Mouse (Mus musculus) midbrain, embryonic 12.5 days (tissue): ENCODE measurements at regions not wholly inside any gene's neighbourhood (a gene's known extent, or its start where the extent isn't known, plus 50 kb on each side); places are given as distances from the start of the nearest gene placed in this dataset.

ENCODE experiments used
- ATAC-seq: fragments of 200-750 bp; cut with Nextera tagmentation; 2 replicates; pipeline ENCODE4 v1.8.0; 2017; ENCODE audit warnings: low read depth, moderate TSS enrichment, moderate library complexity; ENCODE audit not compliant: low FRiP score
- H3K27ac ChIP-seq: fragments of 300-500 bp; sonication (generic); replicated peaks from 2 replicates; pipeline ENCODE4 v1.5.1; 2016; ENCODE audit warnings: mild to moderate bottlenecking
- H3K27me3 ChIP-seq: fragments of 300-500 bp; sonication (generic); 2 replicates; pipeline ENCODE4 v1.6.1; 2016; ENCODE audit warnings: mild to moderate bottlenecking
- H3K36me3 ChIP-seq: fragments of 300-500 bp; sonication (generic); 2 replicates; pipeline ENCODE4 v1.6.1; 2016
- H3K4me1 ChIP-seq: fragments of 300-500 bp; sonication (generic); 2 replicates; pipeline ENCODE4 v1.6.1; 2016
- H3K4me2 ChIP-seq: fragments of 300-500 bp; sonication (generic); replicated peaks from 2 replicates; pipeline ENCODE4 v1.6.1; 2016; ENCODE audit warnings: mild to moderate bottlenecking, moderate library complexity
- H3K4me3 ChIP-seq: fragments of 300-500 bp; sonication (generic); 2 replicates; pipeline ENCODE4 v1.5.1; 2016; ENCODE audit warnings: mild to moderate bottlenecking
- H3K9ac ChIP-seq: fragments of 300-500 bp; sonication (generic); replicated peaks from 2 replicates; pipeline ENCODE4 v1.6.1; 2016; ENCODE audit warnings: mild to moderate bottlenecking, moderate library complexity
- H3K9me3 ChIP-seq: fragments of 300-500 bp; sonication (generic); 2 replicates; pipeline ENCODE4 v1.6.1; 2016; ENCODE audit warnings: mild to moderate bottlenecking
- WGBS: fragments of 180-500 bp; shearing (Covaris S2); methylation state at CpG from one replicate; pipeline ENCODE4 v1.1.7; 2016; 5-methylcytosine and 5-hydroxymethylcytosine counted together

DNA sequence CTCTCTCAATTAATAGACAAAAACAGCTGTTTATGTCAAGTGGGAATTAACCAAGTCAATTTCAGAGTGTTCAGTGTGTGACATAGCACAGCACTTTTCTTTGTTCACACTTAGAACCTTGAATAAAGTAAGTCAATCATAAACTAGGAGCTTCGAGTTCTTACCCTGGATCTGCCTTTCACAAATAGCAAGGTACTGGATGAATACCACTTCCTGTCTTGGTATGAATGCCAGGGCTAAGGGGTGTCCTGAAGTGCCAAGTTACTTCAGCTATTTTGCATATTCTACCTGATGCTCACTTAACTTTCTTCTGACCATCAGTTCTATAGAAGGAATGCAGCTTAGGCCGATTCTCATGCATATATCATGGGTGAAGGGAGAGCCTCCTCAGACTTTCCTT lies 90.1 kb upstream of the Rasgrp1 start:
- no peak for ATAC-seq
- Histone ChIP-seq H3K9me3 (no peaks in the 10 kb centered on the region), H3K4me1 (peaks cover 8% of the 10 kb centered on the region; the same call in 1 of the 2 replicates), H3K27ac (no peak overlapping the region), H3K4me3 (no peak overlapping the region), H3K36me3 (no peaks in the 10 kb centered on the region), H3K4me2 (no peak overlapping the region), H3K9ac (no peak overlapping the region), H3K27me3 (no peaks in the 10 kb centered on the region)
- WGBS = 84% methylated on average over 2 of the region's 2 CpGs

DNA sequence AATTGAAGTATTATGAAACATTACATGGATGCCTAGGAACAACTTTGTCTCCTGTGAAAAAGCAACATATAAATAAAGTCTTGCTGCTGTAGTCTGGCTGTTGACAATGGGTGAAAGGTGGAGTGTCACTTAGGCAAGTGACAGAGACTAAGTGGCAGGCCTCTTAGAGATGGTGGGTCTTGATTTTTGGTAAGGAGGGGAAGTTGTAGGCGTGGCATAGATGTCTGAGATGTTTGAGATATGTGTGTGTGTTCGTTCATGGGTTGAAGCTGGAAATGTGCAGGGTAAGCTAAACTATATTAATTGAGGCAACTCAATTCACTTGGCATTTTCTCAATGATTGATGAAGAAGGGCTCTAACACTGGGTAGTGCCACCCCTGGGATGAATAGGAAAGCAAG lies 90.7 kb upstream of the Rasgrp1 start:
- Histone ChIP-seq H3K27me3 (no peaks in the 10 kb centered on the region), H3K4me3 (no peak overlapping the region), H3K27ac (no peak overlapping the region), H3K4me2 (no peak overlapping the region), H3K9ac (no peak overlapping the region), H3K9me3 (no peaks in the 10 kb centered on the region), H3K4me1 (peaks cover 8% of the 10 kb centered on the region; the same call in 1 of the 2 replicates), H3K36me3 (no peaks in the 10 kb centered on the region)
- no peak for ATAC-seq
- 81% methylated on average over 2 of the region's 2 CpGs for WGBS

DNA sequence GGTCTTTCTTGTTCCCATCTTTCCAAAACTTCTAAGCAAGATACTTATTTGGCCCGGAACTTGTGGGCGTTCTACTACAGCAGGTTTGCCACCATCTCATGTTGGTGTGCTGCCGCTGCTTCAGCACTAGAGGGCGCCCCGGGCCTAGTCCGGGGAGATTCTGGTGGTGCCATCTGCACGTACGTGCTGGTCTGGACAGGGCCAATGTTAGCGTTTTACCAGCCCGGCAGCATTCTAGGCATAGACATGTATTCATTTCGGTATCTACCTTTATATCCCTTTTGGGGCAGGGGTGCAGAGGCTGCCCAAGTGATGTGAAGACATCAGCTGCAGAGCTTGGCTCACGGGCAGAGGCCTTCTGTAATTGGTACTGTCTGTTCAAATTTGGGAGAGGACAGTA lies 95.3 kb upstream of the Rasgrp1 start:
- 89% methylated on average over 12 of the region's 12 CpGs for WGBS
- H3K36me3 ChIP-seq = no peaks in the 10 kb centered on the region
- H3K9me3 ChIP-seq = no peaks in the 10 kb centered on the region
- no peak for ATAC-seq
- H3K4me1 ChIP-seq = no peaks in the 10 kb centered on the region; the same call in 1 of the 2 replicates
- H3K9ac ChIP-seq = no peak overlapping the region
- 0 out of 2 replicates have a peak, but pooled peaks cover 3% of the 10 kb centered on the region for H3K27me3 ChIP-seq
- H3K4me2 ChIP-seq = no peak overlapping the region
- H3K4me3 ChIP-seq = no peak overlapping the region
- H3K27ac ChIP-seq = no peak overlapping the region

DNA sequence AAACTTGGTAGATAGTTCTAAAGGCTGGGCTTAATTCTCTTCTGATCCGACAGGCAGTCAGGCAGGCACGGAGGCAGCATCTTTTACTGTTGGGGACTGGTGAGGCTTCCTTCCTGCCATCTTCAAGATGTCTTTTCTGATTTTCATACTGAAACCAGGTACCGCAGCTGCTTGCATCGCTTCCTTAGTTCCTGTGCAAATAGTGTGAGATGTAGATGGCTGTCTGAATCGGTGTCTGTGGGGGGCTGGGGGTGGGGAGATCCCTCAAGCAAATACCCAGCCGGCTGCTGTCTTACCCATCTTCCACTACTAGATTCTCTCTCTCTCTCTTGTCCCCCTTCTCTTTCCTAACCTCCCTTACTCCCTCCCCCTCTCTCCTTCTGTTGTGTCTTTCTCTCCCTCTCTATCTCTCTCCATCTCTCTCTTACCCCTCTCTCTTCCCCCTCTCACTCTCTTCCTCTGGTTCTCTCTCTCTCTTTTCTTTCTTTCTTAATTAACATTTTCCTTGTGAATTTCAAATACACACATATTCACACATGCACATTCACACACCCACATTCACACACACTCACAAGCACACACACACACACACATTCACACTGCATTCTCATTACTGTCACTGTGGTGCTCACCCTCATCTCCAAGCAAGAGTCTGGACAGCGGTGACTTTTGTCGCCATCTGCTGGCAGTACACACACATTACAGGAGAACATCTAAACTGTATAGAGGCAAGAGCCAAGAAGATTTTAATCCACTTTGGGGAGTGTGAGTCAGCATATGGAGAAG lies 96.0 kb upstream of the Rasgrp1 start:
- Histone ChIP-seq H3K27me3 (0 out of 2 replicates have a peak, but pooled peaks cover 3% of the 10 kb centered on the region), H3K4me3 (no peak overlapping the region), H3K4me2 (no peak overlapping the region), H3K27ac (no peak overlapping the region), H3K36me3 (no peaks in the 10 kb centered on the region), H3K4me1 (no peaks in the 10 kb centered on the region; the same call in 1 of the 2 replicates), H3K9me3 (no peaks in the 10 kb centered on the region), H3K9ac (no peak overlapping the region)
- ATAC-seq = peak; percentile 78
- 68% methylated on average over 8 of the region's 8 CpGs for WGBS

DNA sequence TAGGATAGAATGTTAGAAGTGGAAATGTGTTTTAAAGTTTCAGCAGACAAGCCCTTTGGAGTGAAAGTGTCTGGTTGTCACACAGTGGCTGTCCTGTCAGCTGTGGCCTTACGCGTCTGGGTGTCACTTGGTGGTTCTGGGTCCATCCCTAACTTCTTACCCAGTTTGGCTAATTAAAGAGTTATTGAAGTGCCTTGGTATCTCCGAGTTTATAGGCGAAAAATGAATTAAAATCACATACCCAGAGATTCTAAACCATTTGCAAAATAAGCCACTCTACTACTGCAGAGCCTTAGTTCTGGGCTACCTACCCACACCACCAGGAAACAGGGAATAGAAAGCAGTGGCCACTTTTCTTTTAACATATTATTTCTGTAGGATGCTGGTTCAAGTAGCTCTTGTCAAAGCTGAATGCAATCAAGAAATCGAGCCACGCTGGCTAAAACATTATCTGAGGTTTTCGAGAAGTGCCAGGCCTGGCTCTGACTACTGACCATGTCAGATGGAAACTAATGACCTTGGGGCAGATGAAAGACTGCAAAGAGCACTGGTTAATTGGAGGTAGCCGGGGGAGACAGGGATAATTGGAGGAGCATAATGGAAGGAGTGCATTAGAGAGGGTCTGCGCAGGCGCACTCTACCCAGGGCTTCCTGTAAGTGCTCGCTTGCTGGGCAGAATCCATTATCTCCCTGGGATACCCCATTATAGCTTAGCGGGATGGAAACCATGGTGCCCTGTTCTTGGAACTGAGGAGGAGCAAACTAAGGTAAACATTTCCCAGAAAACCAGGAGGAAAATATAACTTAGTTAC lies 96.8 kb upstream of the Rasgrp1 start:
- Histone ChIP-seq H3K27me3 (0 out of 2 replicates have a peak, but pooled peaks cover 3% of the 10 kb centered on the region), H3K4me3 (no peak overlapping the region), H3K9ac (no peak overlapping the region), H3K9me3 (no peaks in the 10 kb centered on the region), H3K4me1 (no peaks in the 10 kb centered on the region; the same call in 1 of the 2 replicates), H3K36me3 (no peaks in the 10 kb centered on the region), H3K4me2 (no peak overlapping the region), H3K27ac (no peak overlapping the region)
- ATAC-seq = peak; percentile 57; the same call in 1 of the 2 replicates
- WGBS = 63% methylated on average over 12 of the region's 12 CpGs

DNA sequence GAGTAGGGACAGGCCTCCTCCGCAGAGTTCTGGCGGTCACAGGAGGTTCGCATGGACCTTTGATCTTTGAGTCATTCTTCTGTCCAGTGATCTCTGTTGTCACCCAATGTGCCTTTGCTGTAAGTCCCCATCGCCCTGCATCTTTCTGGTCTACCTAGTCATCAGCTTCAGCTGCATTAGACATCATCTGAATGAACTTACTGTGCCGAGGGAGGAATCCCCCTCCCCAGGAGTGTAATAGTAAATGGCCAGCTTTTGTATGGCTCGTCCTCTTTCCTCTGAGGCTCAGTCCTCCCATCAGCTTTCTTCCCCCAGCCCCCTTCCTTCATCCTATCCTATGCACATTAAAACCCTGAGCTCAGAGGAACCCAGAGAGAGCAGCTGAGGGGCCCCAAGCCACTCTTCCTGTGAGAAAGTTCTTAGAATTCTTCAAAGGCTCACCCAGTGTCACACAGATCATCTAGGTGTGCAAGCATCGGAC lies 98.0 kb upstream of the Rasgrp1 start:
- WGBS = 79% methylated on average over 7 of the region's 7 CpGs
- Histone ChIP-seq H3K4me2 (no peak overlapping the region), H3K4me3 (no peak overlapping the region), H3K27me3 (0 out of 2 replicates have a peak, but pooled peaks cover 3% of the 10 kb centered on the region), H3K27ac (no peak overlapping the region), H3K9ac (no peak overlapping the region), H3K9me3 (no peaks in the 10 kb centered on the region), H3K4me1 (no peaks in the 10 kb centered on the region; the same call in 1 of the 2 replicates), H3K36me3 (no peaks in the 10 kb centered on the region)
- ATAC-seq = no peak

DNA sequence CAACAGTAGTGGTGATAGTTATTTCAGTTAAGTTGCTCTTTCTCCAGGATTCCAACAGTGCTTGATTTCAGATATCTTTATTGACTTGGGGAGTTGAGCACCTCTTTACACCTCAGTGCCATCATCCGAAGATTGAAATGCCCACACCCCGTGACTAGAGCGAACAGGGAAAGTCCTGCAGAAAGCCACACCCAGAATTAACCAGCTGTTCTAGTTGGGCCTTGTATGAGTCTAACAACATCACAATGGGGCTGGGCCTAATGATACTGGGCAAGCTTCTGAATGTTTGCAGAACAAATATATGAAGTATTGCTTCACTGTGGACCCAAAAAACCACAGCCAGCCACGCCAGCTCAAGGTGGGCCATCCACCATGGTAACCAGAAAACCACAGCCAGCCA lies 100.1 kb upstream of the Rasgrp1 start:
- H3K9me3 ChIP-seq = no peaks in the 10 kb centered on the region
- H3K27me3 ChIP-seq = 0 out of 2 replicates have a peak, but pooled peaks cover 3% of the 10 kb centered on the region
- no peak overlapping the region for H3K4me2 ChIP-seq
- no peak overlapping the region for H3K9ac ChIP-seq
- H3K27ac ChIP-seq = no peak overlapping the region
- no peak for ATAC-seq
- H3K4me3 ChIP-seq = no peak overlapping the region
- H3K36me3 ChIP-seq = no peaks in the 10 kb centered on the region
- 73% methylated on average over 4 of the region's 4 CpGs for WGBS
- no peaks in the 10 kb centered on the region; the same call in 1 of the 2 replicates for H3K4me1 ChIP-seq

DNA sequence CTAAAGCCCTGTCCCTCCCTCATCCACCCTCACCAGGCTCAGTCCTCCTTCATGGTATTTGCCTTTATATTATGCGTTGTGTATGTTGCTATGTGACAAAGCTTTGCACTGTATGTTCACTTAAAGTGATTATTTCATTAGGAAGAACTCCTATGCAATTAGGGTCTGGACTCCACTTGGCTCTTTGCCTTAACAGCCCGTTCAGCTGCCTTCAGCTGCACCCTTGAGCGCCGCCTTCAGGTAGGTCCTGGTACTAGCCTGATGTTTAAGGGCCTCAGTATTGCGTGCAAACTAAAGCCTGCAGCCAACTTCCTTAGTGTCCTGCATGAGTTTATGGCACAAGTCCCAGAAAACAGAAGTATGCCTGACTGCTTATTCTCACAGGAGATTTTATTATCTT lies 101.9 kb upstream of the Rasgrp1 start:
- no peak overlapping the region for H3K4me3 ChIP-seq
- H3K27me3 ChIP-seq = 0 out of 2 replicates have a peak, but pooled peaks cover 3% of the 10 kb centered on the region
- H3K4me2 ChIP-seq = no peak overlapping the region
- no peaks in the 10 kb centered on the region for H3K36me3 ChIP-seq
- no peak overlapping the region for H3K27ac ChIP-seq
- H3K9ac ChIP-seq = no peak overlapping the region
- no peak for ATAC-seq
- 30% methylated on average over 5 of the region's 5 CpGs for WGBS
- no peaks in the 10 kb centered on the region for H3K9me3 ChIP-seq
- H3K4me1 ChIP-seq = no peaks in the 10 kb centered on the region

DNA sequence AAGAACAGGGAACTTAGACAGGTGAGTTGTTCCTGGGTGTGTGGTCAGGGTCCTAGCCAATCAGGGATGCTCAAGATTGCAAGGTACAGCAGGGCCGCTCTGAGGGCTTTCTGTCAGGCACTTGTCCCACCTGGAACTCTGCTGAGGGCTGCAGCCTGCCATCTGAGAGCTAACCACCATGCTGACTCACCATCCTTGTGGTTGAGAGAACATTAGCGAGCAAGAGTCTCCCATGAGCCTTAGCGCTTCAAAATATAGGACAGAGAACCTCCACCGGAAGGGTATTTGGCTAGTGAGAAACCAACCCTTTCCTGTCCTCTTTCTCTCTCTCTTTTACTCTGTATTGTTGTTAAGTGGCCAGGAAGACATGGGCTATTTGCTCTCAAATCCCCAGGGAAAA lies 104.1 kb upstream of the Rasgrp1 start:
- Histone ChIP-seq H3K36me3 (no peaks in the 10 kb centered on the region), H3K9me3 (no peaks in the 10 kb centered on the region), H3K27me3 (no peaks in the 10 kb centered on the region), H3K4me1 (no peaks in the 10 kb centered on the region), H3K9ac (no peak overlapping the region), H3K4me2 (no peak overlapping the region), H3K4me3 (no peak overlapping the region), H3K27ac (no peak overlapping the region)
- 87% methylated on average over 4 of the region's 4 CpGs for WGBS
- no peak for ATAC-seq

DNA sequence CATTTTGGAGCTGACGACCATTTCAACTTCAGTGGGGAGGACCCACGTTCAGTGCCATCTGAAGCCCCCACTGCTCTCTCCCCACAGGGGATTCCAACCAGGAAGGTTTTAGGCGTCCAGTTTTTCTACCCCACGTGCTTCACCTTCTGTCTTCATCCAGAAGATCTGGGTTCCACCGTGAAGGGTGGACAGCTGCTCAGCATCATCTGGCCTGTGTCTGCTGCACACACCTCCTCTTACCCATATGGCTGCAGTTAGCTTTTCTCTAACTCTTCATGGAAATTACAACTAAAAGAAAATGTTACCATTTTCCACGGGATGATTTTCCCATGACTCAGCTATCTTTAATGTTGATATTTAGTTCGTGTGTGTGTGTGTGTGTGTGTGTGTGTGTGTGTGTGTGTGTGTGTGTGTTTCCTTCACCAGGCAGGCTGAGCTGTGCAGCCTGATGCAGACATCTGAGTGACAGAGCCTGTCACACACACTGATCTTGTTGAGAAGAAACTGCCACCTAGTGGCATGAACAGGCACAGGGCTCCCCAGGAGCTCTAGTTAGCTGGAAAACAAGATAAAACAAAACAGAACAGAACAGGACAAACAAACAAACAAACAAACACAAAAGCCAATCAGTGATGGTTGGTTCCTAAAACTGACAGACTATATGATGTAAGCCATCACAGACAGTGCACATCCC lies 107.5 kb upstream of the Rasgrp1 start:
- H3K4me2 ChIP-seq = no peak overlapping the region

DNA sequence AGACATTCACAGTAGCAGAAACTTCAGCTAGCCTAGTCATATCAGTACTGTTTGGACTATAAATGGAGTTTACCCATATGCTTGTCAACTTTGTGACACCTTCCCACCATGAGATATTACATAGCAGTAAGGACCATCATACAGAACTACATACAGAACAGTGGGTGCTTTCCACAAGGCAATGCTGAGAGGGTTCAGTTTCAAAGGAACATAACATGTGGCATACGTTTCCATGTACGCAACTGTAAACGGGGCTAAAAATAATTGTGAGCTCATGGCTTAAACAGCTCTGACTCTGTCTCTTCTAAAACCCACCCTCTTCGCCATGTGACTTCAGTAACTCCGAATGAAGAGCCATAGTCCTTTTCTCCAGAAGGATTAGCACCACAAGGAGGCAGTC lies 109.0 kb upstream of the Rasgrp1 start:
- no peak overlapping the region for H3K9ac ChIP-seq
- WGBS = 83% methylated on average over 5 of the region's 5 CpGs
- no peak for ATAC-seq

More for the DNA sequence above, 107.5 kb upstream of the Rasgrp1 start:
- no peak overlapping the region for H3K4me3 ChIP-seq
- no peaks in the 10 kb centered on the region for H3K27me3 ChIP-seq
- no peaks in the 10 kb centered on the region for H3K4me1 ChIP-seq
- H3K27ac ChIP-seq = no peak overlapping the region
- ATAC-seq = peak; percentile 67
- H3K36me3 ChIP-seq = no peaks in the 10 kb centered on the region
- WGBS = 62% methylated on average over 7 of the region's 7 CpGs
- no peak overlapping the region for H3K9ac ChIP-seq
- no peaks in the 10 kb centered on the region for H3K9me3 ChIP-seq

More for the DNA sequence above, 109.0 kb upstream of the Rasgrp1 start:
- no peak overlapping the region for H3K4me2 ChIP-seq
- peaks cover 12% of the 10 kb centered on the region for H3K4me1 ChIP-seq
- no peak overlapping the region for H3K4me3 ChIP-seq
- no peaks in the 10 kb centered on the region for H3K36me3 ChIP-seq
- H3K9me3 ChIP-seq = no peaks in the 10 kb centered on the region
- no peaks in the 10 kb centered on the region for H3K27me3 ChIP-seq
- H3K27ac ChIP-seq = no peak overlapping the region
